Mouse (Mus musculus) small intestine, adult 2 months (tissue): ENCODE measurements around the gene Rhot1. TPM values are rescaled to one million over a fixed set of nuclear protein-coding genes. Genes with fewer than 3 reads are reported as not detected.
A peak's percentile ranks its signal among the peaks of the same experiment; 100 is the strongest.
"Not testable (repeated sequence)": the region's sequence is repeated elsewhere in the genome, so short reads cannot be mapped to it uniquely, and the experiment has no call there.

Experiments used
- H3K27ac ChIP-seq: fragments of 200-500 bp; 2 replicates; pipeline ENCODE4 v1.5.1; 2012; ENCODE audit warnings: low read depth, low read length, control low read depth, inconsistent platforms; ENCODE audit not compliant: insufficient read depth
- H3K27me3 ChIP-seq: fragments of 200-500 bp; 2 replicates; pipeline ENCODE4 v1.6.1; 2012; ENCODE audit warnings: mild to moderate bottlenecking, moderate library complexity, low read length, inconsistent platforms; ENCODE audit not compliant: control insufficient read depth, insufficient read depth
- H3K36me3 ChIP-seq: fragments of 200-500 bp; 2 replicates; pipeline ENCODE4 v1.6.1; 2012; ENCODE audit warnings: mild to moderate bottlenecking, low read length, control low read depth, inconsistent platforms; ENCODE audit not compliant: control insufficient read depth, insufficient read depth
- H3K4me1 ChIP-seq: fragments of 200-500 bp; 2 replicates; pipeline ENCODE4 v1.6.1; 2012; ENCODE audit warnings: low read length, inconsistent platforms, mixed read lengths; ENCODE audit not compliant: control insufficient read depth, insufficient read depth, insufficient read length
- H3K4me3 ChIP-seq: fragments of 200-500 bp; 2 replicates; pipeline ENCODE4 v1.5.1; 2012; ENCODE audit warnings: low read depth, mild to moderate bottlenecking, control low read depth, inconsistent platforms, low read length, moderate library complexity
- CTCF ChIP-seq: fragments of 200-500 bp; IDR thresholded peaks from 2 replicates; pipeline ENCODE4 v1.5.1; 2012; ENCODE audit warnings: low read depth, mild to moderate bottlenecking, control low read depth, inconsistent platforms, low read length, moderate library complexity, mixed read lengths; ENCODE audit not compliant: insufficient replicate concordance, insufficient read length; ENCODE audit errors: extremely low read depth
- POLR2A ChIP-seq: fragments of 200-500 bp; IDR thresholded peaks from 2 replicates; pipeline ENCODE4 v1.6.1; 2012; ENCODE audit warnings: low read depth, mild to moderate bottlenecking, control low read depth, inconsistent platforms, low read length, moderate library complexity
- WGBS: fragments of 180-500 bp; shearing (Covaris S2); methylation state at CpG from one replicate; pipeline ENCODE4 v1.1.7; 2018; 5-methylcytosine and 5-hydroxymethylcytosine counted together
- polyA plus RNA-seq: library from polyadenylated mRNA; depleted of rRNA; stranded (reverse); fragments of >200 nt; gene quantifications from 2 replicates; pipeline ENCODE4 v1.2.3, GENCODE M21; 2012

Rhot1 gene
- polyA plus RNA-seq, 1 experiment: 3.0 TPM

- no peak for TF ChIP-seq POLR2A
- TF ChIP-seq CTCF: no peak
- H3K4me3 ChIP-seq: no peak overlapping the region
- peaks cover 26% of the 10 kb centered on the region for H3K4me1 ChIP-seq
- peaks cover 34% of the 10 kb centered on the region for H3K36me3 ChIP-seq
- no peaks in the 10 kb centered on the region for H3K27me3 ChIP-seq
- peak overlapping the region; percentile 70; the same call in 1 of the 2 replicates for H3K27ac ChIP-seq
- 77% methylated on average over 5 of the region's 5 CpGs for WGBS
Observed at GRCm38 (mm10) chr11:80170351-80170750, 38.5 kb upstream of the Rhot1 start.

- TF ChIP-seq POLR2A: no peak
- no peak for TF ChIP-seq CTCF
- H3K4me1 ChIP-seq: peaks cover 26% of the 10 kb centered on the region
- H3K27me3 ChIP-seq: no peaks in the 10 kb centered on the region
- peak overlapping the region; percentile 70 for H3K27ac ChIP-seq
- no peak overlapping the region for H3K4me3 ChIP-seq
- H3K36me3 ChIP-seq: peaks cover 27% of the 10 kb centered on the region
- WGBS: 44% methylated on average over 4 of the region's 4 CpGs
Observed at GRCm38 (mm10) chr11:80171884-80172283, 36.9 kb upstream of the Rhot1 start.

GRCm38 (mm10) chr11:80173963-80174670 lies 34.7 kb upstream of the Rhot1 start:
- Histone ChIP-seq H3K27me3 (no peaks in the 10 kb centered on the region), H3K4me1 (peaks cover 24% of the 10 kb centered on the region), H3K36me3 (peaks cover 31% of the 10 kb centered on the region), H3K4me3 (no peak overlapping the region), H3K27ac (no peak overlapping the region)
- 63% methylated on average over 11 of the region's 11 CpGs for WGBS
- TF ChIP-seq CTCF (no peak), POLR2A (no peak)

- TF ChIP-seq CTCF (no peak), POLR2A (no peak)
- WGBS: 80% methylated on average over 11 of the region's 11 CpGs
- H3K27ac ChIP-seq: 0 out of 2 replicates have a peak overlapping the region, but pooled peaks have one; percentile 12
Observed at GRCm38 (mm10) chr11:80176911-80177895, 31.6 kb upstream of the Rhot1 start.

GRCm38 (mm10) chr11:80178316-80178715 lies 30.5 kb upstream of the Rhot1 start:
- H3K4me1 ChIP-seq: peaks cover 5% of the 10 kb centered on the region; the same call in 1 of the 2 replicates
- TF ChIP-seq POLR2A (no peak), CTCF (no peak)
- H3K36me3 ChIP-seq: peaks cover 23% of the 10 kb centered on the region
- H3K27ac ChIP-seq: no peak overlapping the region
- 80% methylated on average over 8 of the region's 8 CpGs for WGBS
- no peak overlapping the region for H3K4me3 ChIP-seq
- H3K27me3 ChIP-seq: no peaks in the 10 kb centered on the region

More at GRCm38 (mm10) chr11:80176911-80177895, 31.6 kb upstream of the Rhot1 start:
- Histone ChIP-seq H3K4me1 (peaks cover 10% of the 10 kb centered on the region; the same call in 1 of the 2 replicates), H3K27me3 (no peaks in the 10 kb centered on the region), H3K36me3 (peaks cover 25% of the 10 kb centered on the region), H3K4me3 (no peak overlapping the region)

GRCm38 (mm10) chr11:80181021-80181749 lies 27.6 kb upstream of the Rhot1 start:
- H3K4me1 ChIP-seq: no peaks in the 10 kb centered on the region
- H3K4me3 ChIP-seq: no peak overlapping the region
- no peaks in the 10 kb centered on the region for H3K27me3 ChIP-seq
- WGBS: 64% methylated on average over 5 of the region's 5 CpGs
- TF ChIP-seq POLR2A (no peak), CTCF (no peak)
- H3K27ac ChIP-seq: no peak overlapping the region
- H3K36me3 ChIP-seq: peaks cover 18% of the 10 kb centered on the region

GRCm38 (mm10) chr11:80183054-80183704 lies 25.6 kb upstream of the Rhot1 start:
- 38% methylated on average over 12 of the region's 12 CpGs for WGBS
- not testable (repeated sequence) for H3K4me1 ChIP-seq, H3K27me3 ChIP-seq, H3K36me3 ChIP-seq
- H3K4me3 ChIP-seq: peak overlapping the region; percentile 69
- H3K27ac ChIP-seq: peak overlapping the region; percentile 54; the same call in 1 of the 2 replicates
